Mouse (Mus musculus): ENCODE results near the gene Tpt1. TPM values are rescaled to one million over a fixed set of nuclear protein-coding genes. Genes with fewer than 3 reads are reported as not detected.
"Not testable (repeated sequence)": the region's sequence is repeated elsewhere in the genome, so short reads cannot be mapped to it uniquely, and the experiment has no call there.

The Tpt1 gene
- polyA plus RNA-seq, 1 experiment from 2014 or later, result 812 TPM

DNA sequence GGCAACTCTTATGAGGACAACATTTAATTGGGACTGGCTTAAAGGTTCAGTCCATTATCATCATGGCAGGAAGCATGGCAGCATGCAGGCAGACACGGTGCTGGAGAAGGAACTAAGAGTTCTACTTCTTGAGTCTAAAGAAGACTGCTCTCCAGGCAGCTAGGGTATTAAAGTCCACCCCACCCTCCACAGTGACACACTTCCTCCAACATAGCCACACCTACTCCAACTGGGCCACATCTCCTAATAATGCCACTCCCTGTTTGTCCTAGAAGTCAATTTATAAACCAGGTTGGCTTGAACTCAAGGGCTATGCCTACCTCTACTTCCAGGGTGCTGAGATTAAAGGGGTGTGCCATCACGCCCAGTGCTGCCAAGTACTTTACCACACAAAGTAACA, 12.9 kb upstream of the Tpt1 start:
- peaks cover 44% of the 10 kb centered on the region for H3K4me1 ChIP-seq
- H3K9me3 ChIP-seq, result no peaks in the 10 kb centered on the region
- peaks cover 11% of the 10 kb centered on the region; the same call in 1 of the 2 replicates for H3K27me3 ChIP-seq (ENCODE audit: insufficient read depth, poor library complexity, severe bottlenecking)
- WGBS, result 84% methylated on average over 2 of the region's 2 CpGs
- no peak overlapping the region for H3K27ac ChIP-seq
- H3K4me3 ChIP-seq, result no peak overlapping the region
- no peaks in the 10 kb centered on the region for H3K36me3 ChIP-seq
- no peak for DNase-seq (ENCODE audit: low spot score)

DNA sequence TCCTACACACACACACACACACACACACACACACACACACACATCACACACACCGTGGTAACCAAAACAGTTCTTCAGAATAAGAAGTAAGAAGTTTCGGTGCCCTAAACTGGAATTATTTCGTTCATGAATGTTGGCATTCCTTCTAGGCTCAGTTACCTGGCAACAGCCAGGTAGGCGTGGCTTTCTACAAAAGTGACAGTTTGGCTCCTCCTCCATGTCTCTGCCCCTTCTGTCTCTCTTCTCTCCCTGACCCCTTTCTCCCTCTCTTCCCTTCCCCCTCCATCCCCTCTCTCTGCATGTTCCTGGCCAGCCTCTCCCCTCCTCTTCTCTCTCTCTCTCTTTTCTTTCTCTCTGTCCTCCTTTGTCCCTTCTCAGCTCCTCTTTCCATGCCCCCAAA, 11.9 kb upstream of the Tpt1 start:
- peak overlapping the region; percentile 70 for H3K4me3 ChIP-seq
- peak overlapping the region; percentile 99 for H3K27ac ChIP-seq
- peaks cover 5% of the 10 kb centered on the region; the same call in 1 of the 2 replicates for H3K27me3 ChIP-seq (ENCODE audit: insufficient read depth, poor library complexity, severe bottlenecking)
- no peaks in the 10 kb centered on the region for H3K36me3 ChIP-seq
- DNase-seq (ENCODE audit: low spot score), result no peak
- 27% methylated on average over 4 of the region's 4 CpGs for WGBS
- H3K4me1 ChIP-seq, result peaks cover 53% of the 10 kb centered on the region
- no peaks in the 10 kb centered on the region for H3K9me3 ChIP-seq

DNA sequence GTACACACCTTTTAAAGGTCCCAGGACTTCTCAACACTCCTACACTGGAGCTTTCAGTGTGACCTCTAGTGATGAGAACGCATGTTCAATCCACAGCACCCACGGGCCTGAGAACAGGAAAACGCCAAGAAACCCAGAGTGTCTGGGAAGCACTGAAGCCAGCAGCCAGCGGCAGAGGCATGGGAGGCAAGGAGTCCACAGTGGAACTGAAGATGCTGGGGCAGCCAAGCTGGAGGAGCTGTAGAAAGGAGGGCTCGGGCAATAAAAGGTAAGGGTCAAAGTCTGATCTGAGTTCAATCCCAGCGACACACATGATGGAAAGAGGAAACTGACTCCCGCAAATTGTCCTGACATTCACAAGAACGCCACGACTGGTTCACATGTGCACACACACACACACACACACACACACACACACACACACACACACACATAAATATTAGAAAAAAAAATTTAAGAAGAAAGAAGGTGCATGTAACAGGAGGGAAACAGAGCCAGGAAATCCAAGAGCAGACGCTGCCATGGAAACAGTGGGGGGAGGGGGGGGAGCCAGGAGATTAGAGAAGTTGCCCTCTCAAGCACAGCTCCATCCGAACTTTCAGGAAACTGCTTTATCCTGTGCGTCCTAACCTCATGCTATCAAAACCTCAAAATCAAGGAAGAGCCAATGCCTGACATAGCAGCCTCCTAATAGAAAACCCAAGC, 11.2 kb upstream of the Tpt1 start:
- WGBS, result 9% methylated on average over 12 of the region's 12 CpGs
- no peaks in the 10 kb centered on the region for H3K36me3 ChIP-seq

GRCm38 (mm10) chr14:75834251-75834738, 10.6 kb upstream of the Tpt1 start:
- H3K4me1 ChIP-seq, result peaks cover 43% of the 10 kb centered on the region
- no peaks in the 10 kb centered on the region for H3K36me3 ChIP-seq
- under 1% methylated on average over 10 of the region's 10 CpGs for WGBS
- DNase-seq (ENCODE audit: low spot score), result peak; percentile 93
- H3K4me3 ChIP-seq, result peak overlapping the region; percentile 70
- H3K27me3 ChIP-seq (ENCODE audit: insufficient read depth, poor library complexity, severe bottlenecking), result no peaks in the 10 kb centered on the region
- peak overlapping the region; percentile 99 for H3K27ac ChIP-seq
- no peaks in the 10 kb centered on the region for H3K9me3 ChIP-seq

More for the DNA sequence above, 11.2 kb upstream of the Tpt1 start:
- peak overlapping the region; percentile 70 for H3K4me3 ChIP-seq
- peak overlapping the region; percentile 99 for H3K27ac ChIP-seq
- no peak for DNase-seq (ENCODE audit: low spot score)
- H3K4me1 ChIP-seq, result peaks cover 49% of the 10 kb centered on the region
- no peaks in the 10 kb centered on the region for H3K27me3 ChIP-seq (ENCODE audit: insufficient read depth, poor library complexity, severe bottlenecking)
- H3K9me3 ChIP-seq, result no peaks in the 10 kb centered on the region

- 0% methylated on average over 16 of the region's 16 CpGs for WGBS
- Histone ChIP-seq H3K27me3 (ENCODE audit: insufficient read depth, poor library complexity, severe bottlenecking) (no peaks in the 10 kb centered on the region), H3K36me3 (no peaks in the 10 kb centered on the region), H3K9me3 (no peaks in the 10 kb centered on the region), H3K4me3 (peak overlapping the region; percentile 70), H3K4me1 (peaks cover 40% of the 10 kb centered on the region), H3K27ac (peak overlapping the region; percentile 99)
- peak; percentile 92 for DNase-seq (ENCODE audit: low spot score)
These were observed 10.0 kb upstream of the Tpt1 start for GRCm38 (mm10) chr14:75834739-75835381.

DNA sequence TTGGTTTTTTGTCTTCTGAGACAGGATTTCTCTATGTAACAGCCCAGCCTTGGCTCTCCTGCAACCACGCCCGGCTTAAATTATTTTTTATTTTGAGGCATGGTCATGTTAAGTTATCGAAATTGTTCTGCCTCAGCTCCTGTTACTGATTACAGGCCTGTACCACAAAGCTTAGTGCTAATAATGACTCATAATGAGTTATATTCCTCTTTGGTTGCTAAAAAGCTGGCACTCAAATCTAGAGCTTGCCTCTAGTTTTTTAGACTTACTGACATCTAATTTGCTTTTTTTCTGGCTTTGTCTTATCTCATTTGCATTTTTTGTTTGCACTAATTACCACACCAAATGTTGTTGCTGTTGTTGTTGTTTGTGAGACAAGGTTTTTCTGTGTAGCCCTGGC, 8.3 kb upstream of the Tpt1 start:
- Histone ChIP-seq H3K4me3 (no peak overlapping the region), H3K4me1 (peaks cover 40% of the 10 kb centered on the region), H3K27ac (peak overlapping the region; percentile 83), H3K27me3 (ENCODE audit: insufficient read depth, poor library complexity, severe bottlenecking) (no peaks in the 10 kb centered on the region), H3K36me3 (no peaks in the 10 kb centered on the region), H3K9me3 (no peaks in the 10 kb centered on the region)
- 93% methylated on average over 3 of the region's 3 CpGs for WGBS
- no peak for DNase-seq (ENCODE audit: low spot score)

DNA sequence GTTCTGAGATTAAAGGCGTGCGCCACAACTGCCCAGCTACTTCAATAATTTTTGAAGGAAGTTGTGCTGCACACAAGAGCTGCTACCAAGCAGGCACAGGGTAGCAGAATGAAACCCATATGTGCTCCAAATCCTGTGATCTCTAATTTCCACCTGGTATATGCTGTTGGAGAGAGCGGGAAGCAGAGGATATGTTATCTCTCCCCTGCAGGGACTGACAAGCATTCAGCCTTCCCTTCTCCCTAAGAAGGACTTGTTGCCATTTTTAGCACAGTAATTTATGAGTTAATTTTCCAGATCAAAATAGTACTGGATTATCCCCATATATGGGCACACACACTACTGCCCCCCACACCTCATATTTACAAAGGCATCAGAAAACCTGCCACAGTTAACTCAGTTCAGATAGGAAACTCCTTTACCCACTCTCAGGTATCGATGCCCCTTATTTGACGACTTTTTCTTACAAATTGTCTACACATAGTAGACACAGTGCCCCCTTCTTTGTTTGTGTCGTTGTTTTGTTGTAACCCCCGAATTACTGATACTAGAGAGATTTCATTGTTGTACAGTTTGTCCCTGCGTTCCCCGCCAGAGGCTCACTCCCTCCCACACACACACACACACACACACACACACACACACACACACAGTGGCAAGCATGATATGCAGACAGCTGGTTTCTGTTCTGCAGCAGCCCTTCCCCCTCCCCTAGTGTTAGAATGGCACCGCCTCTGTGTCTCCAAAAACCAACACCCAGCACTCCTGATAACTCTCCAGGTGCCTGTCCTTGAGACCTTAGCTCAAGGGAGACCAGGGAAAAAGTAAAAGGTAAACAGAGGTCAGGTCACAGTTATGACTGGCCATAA, 7.6 kb upstream of the Tpt1 start:
- Histone ChIP-seq H3K4me3 (peak overlapping the region; percentile 15; the same call in 1 of the 2 replicates), H3K4me1 (peaks cover 47% of the 10 kb centered on the region), H3K27me3 (ENCODE audit: insufficient read depth, poor library complexity, severe bottlenecking) (no peaks in the 10 kb centered on the region), H3K36me3 (no peaks in the 10 kb centered on the region), H3K9me3 (no peaks in the 10 kb centered on the region), H3K27ac (peak overlapping the region; percentile 83)
- peak; percentile 91 for DNase-seq (ENCODE audit: low spot score)
- 39% methylated on average over 10 of the region's 10 CpGs for WGBS

GRCm38 (mm10) chr14:75841758-75842157, 3.1 kb upstream of the Tpt1 start:
- H3K4me3 ChIP-seq; H3K9me3 ChIP-seq; DNase-seq (ENCODE audit: low spot score); H3K36me3 ChIP-seq; H3K27me3 ChIP-seq (ENCODE audit: insufficient read depth, poor library complexity, severe bottlenecking): not testable (repeated sequence)
- Histone ChIP-seq H3K4me1 (peaks cover 25% of the 10 kb centered on the region; the same call in 1 of the 2 replicates), H3K27ac (0 out of 2 replicates have a peak overlapping the region, but pooled peaks have one; percentile 16)
- 71% methylated on average over 2 of the region's 2 CpGs for WGBS

GRCm38 (mm10) chr14:75844111-75844695, 690 bp upstream of the Tpt1 start:
- Histone ChIP-seq H3K36me3 (peaks cover 29% of the 10 kb centered on the region), H3K4me3 (peak overlapping the region; percentile 95), H3K27ac (peak overlapping the region; percentile 98), H3K9me3 (no peaks in the 10 kb centered on the region), H3K4me1 (peaks cover 22% of the 10 kb centered on the region; the same call in 1 of the 2 replicates), H3K27me3 (ENCODE audit: insufficient read depth, poor library complexity, severe bottlenecking) (no peaks in the 10 kb centered on the region)
- no peak for DNase-seq (ENCODE audit: low spot score)
- 5% methylated on average over 14 of the region's 14 CpGs for WGBS

DNA sequence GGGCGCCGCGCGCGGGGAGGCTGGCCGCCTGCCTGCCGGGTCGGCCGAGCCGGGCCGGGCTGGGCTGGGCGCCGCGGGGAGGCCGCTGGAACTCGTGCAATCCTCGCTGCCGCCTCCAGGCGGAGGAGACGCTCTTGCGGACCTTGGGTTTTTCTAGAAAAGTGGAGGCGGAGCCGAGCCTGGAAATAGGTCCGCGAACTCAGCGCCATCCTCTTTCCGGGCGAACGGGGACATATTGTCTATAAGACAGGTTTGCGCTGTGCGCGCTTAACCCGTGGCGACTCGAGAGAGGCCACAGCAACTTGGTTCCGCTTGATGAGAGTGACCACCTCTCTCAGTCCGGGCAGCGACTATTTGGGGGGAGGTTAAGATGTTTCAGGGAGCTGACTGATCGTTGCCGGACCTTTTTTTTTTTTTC, 814 bp downstream of the Tpt1 start:
- H3K27me3 ChIP-seq (ENCODE audit: insufficient read depth, poor library complexity, severe bottlenecking), result no peaks in the 10 kb centered on the region
- H3K4me1 ChIP-seq, result peaks cover 22% of the 10 kb centered on the region; the same call in 1 of the 2 replicates
- peak overlapping the region; percentile 95 for H3K4me3 ChIP-seq
- H3K27ac ChIP-seq, result peak overlapping the region; percentile 98
- H3K36me3 ChIP-seq, result peaks cover 44% of the 10 kb centered on the region
- DNase-seq (ENCODE audit: low spot score), result peak; percentile 89
- H3K9me3 ChIP-seq, result no peaks in the 10 kb centered on the region
- under 1% methylated on average over 38 of the region's 40 CpGs for WGBS

- H3K4me3 ChIP-seq, result peak overlapping the region; percentile 95; the same call in 1 of the 2 replicates
These were observed 2.8 kb downstream of the Tpt1 start for GRCm38 (mm10) chr14:75847669-75848068.

GRCm38 (mm10) chr14:75848482-75848881, 3.6 kb downstream of the Tpt1 start:
- H3K9me3 ChIP-seq, result no peaks in the 10 kb centered on the region
- WGBS, result 91% methylated on average over 5 of the region's 5 CpGs
- DNase-seq (ENCODE audit: low spot score), result no peak
- peaks cover 16% of the 10 kb centered on the region; the same call in 1 of the 2 replicates for H3K4me1 ChIP-seq
- no peak overlapping the region for H3K4me3 ChIP-seq
- peaks cover 59% of the 10 kb centered on the region for H3K36me3 ChIP-seq
- H3K27ac ChIP-seq, result no peak overlapping the region
- no peaks in the 10 kb centered on the region for H3K27me3 ChIP-seq (ENCODE audit: insufficient read depth, poor library complexity, severe bottlenecking)

More at GRCm38 (mm10) chr14:75847669-75848068, 2.8 kb downstream of the Tpt1 start:
- no peaks in the 10 kb centered on the region for H3K9me3 ChIP-seq
- 79% methylated on average over 4 of the region's 4 CpGs for WGBS
- no peak for DNase-seq (ENCODE audit: low spot score)
- peaks cover 16% of the 10 kb centered on the region; the same call in 1 of the 2 replicates for H3K4me1 ChIP-seq
- no peaks in the 10 kb centered on the region for H3K27me3 ChIP-seq (ENCODE audit: insufficient read depth, poor library complexity, severe bottlenecking)
- H3K27ac ChIP-seq, result no peak overlapping the region
- peaks cover 55% of the 10 kb centered on the region for H3K36me3 ChIP-seq

Measured in heart, embryonic 10.5 days (tissue).